Mouse (Mus musculus): ENCODE data around the gene Tmem79.
"Not testable (repeated sequence)": the region's sequence is repeated elsewhere in the genome, so short reads cannot be mapped to it uniquely, and the experiment has no call there.

Gene Tmem79

GRCm38 (mm10) chr3:88352907-88353306 is 17.0 kb upstream of the Tmem79 start:
- DNase-seq (ENCODE audit: low spot score) = no peak

GRCm38 (mm10) chr3:88350732-88351131 is 14.8 kb upstream of the Tmem79 start:
- no peak for DNase-seq (ENCODE audit: low spot score)

GRCm38 (mm10) chr3:88339006-88339405 is 3.1 kb upstream of the Tmem79 start:
- DNase-seq (ENCODE audit: low spot score) = no peak

GRCm38 (mm10) chr3:88338316-88338715 is 2.4 kb upstream of the Tmem79 start:
- no peak for DNase-seq (ENCODE audit: low spot score)

DNA sequence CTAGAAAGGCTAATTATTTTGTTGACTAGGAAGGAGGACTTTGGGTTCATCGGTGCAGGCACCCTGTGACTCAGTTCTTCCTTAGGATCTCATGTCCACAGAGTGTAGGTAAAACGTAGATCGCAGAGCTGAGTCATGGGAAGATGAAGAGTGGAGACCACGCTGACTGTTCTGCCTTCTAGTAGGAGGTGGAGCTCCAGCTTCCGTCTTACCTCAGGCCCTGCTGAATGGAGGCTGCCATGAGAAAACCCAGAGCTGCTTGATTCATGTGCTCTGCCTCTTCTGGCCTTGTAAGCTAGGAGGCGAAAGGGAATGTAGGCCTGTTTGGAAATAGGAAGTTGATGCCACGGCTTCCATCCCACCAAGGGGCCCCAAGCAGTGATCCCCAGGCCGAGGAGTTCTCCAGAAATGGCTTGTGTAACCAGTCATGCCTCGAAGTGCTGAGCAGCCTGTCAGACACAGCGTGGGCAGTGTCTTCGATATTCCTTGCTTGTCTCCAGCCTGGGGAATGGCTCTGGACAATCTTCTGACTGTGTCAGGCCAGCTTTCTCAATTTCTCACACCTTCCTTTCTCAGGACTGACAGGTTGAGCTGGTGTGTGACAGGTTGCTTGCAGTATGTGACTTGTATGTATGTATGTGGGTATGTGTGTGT is 1.5 kb upstream of the Tmem79 start:
- DNase-seq (ENCODE audit: low spot score) = peak; percentile 38

DNA sequence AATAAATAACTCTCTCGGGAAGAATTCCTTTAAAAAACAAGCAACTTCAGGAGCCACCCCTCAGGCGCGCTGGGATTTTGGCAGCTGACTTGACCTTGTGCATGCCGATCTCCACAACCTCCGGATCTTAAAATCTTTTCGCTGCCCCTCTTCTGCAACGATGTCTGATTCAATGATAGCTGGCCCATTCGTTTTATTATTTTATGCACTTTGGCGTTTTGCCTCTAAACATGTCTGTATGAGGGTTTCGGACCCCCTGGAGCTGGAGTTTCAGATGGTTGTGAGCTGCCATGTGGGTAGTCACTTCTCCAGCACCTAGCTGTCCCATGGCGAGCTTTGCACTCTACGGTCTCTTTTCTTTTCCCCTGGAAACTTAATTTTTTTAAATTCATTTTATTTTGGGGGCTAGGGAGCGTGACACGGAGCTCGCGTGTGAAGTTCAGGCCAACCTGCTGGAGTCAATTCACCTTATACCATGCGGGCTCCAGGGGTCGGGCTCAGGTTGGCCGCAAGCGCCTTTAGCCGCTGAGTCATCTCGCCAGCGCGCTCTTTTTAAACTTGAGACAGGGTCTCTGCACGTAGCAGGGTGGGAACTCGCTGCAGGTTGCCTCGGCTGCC is 403 bp downstream of the Tmem79 start:
- no peak for DNase-seq (ENCODE audit: low spot score)

- DNase-seq (ENCODE audit: low spot score) = no peak
Measured at GRCm38 (mm10) chr3:88334902-88335435, 979 bp downstream of the Tmem79 start.

- DNase-seq (ENCODE audit: low spot score) = peak; percentile 84
Measured at GRCm38 (mm10) chr3:88334029-88334658, 1.8 kb downstream of the Tmem79 start.

DNA sequence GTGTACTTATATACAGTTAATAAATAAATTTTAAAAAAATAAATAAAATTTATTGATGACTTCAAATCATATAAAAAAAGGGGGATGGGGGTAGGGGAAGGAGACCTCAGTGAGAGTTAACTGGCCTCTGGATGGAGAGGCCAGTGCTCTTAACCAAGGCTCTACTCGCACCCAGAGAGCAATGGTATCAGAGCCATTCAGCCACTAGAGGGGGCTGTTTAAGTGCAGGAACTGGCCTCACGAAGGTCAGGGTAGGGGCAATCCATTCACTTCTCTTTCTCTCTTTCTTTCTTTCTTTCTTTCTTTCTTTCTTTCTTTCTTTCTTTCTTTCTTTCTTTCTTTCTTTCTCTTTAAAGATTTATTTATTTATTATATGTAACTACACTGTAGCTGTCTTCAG is 4.7 kb downstream of the Tmem79 start:
- peak; percentile 21 for DNase-seq (ENCODE audit: low spot score)

DNA sequence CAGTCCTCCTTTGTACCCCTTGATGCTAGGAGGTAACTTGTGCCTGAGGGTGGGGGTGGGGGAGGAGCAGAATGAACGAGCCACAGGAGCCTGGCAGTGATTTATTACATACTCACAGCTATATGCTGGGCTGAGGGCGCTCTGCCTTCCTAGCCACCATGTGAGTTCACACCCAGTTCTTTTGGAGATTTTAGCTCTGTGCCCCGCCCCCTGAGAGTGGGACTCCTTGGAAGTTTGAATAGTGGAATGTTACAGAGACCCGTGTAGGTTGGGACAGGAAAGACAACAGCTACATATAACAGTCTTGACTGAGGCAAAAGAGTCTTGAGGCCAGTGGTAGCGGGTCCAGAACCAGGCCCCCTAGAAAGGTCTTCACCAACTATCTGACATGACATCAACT is 7.0 kb downstream of the Tmem79 start:
- no peak for DNase-seq (ENCODE audit: low spot score)

DNA sequence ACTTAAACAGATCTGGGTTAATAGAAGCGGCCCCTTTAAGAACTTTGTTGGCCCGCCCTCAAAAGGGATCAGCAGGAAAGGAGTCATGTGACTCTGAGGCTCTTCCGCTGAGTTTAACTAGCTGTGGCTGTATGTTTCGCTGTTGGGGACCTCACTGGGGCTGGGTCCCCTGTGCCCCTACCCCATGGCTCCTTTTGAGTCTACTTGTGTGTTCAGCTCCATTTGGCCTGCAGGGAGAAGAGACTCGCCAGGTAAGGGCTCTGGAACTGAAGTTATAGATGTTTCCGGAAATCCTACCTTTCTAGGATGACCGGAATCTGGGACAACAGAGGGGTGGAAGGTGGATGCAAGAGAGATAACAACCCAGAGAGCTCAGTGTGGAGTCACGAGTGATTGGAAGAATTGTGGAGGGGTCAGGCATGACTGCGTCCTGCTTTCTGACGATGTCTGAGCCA is 11.0 kb downstream of the Tmem79 start, which contains the start of gene Glmp:
Glmp (plus strand) TSS at position 73 of the 455 bp plus-strand sequence.
- peak; percentile 69 for DNase-seq (ENCODE audit: low spot score)

DNA sequence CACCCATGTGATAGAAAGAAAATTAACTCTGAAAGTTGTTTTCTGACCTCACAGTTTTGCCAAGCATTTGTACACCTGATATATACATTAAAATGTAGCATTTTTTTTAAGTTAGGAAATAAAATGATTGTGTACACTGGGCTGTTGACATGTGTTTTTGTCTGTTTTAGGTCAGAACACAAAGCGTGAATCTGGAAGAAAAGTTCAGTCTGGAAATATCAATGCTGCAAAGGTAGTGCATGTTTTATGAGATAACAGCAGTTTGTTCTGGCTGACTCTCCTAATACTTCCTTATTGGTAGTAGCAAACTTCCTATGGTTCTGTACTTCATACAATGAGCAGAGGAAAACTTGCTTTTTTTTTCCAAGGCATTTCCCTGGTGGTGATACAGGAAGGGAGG is 36.8 kb downstream of the Tmem79 start:
- DNase-seq (ENCODE audit: low spot score) = no peak

DNA sequence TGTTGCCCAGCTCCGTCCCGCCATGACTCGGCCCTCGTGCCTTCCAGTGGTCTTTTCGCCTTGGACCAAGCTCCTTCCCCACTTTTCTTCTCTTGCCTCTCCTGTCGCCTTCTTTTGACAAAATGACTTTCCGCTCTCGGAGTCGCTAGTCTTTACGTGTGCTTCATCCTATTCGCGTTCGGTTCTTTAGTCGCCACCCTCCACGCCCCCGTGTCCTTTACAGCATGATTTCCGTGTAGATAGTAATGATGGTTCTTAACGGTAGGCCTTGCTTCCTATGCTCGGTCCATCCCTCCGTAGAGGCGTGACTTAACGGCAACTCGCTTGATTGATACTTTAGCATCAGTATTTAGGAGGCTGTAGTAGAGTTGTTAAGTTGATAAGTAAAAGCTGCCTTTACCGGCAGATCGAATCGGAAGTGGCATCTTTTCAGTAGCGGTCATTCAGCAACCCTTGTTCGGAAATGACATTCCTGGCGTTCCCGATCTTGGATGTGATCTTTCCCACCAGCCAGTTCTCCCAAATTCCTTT is 38.6 kb downstream of the Tmem79 start:
- no peak for DNase-seq (ENCODE audit: low spot score)

- DNase-seq (ENCODE audit: low spot score) = peak; percentile 99
Measured at GRCm38 (mm10) chr3:88296561-88297318, 39.2 kb downstream of the Tmem79 start, which contains the start of the genes Tsacc and Cct3. TSS of gene Tsacc (minus strand) at chr3:88296999. TSS of gene Cct3 (plus strand) at chr3:88297116.

- DNase-seq (ENCODE audit: low spot score) = no peak
Measured at GRCm38 (mm10) chr3:88296110-88296560, 39.8 kb downstream of the Tmem79 start.

GRCm38 (mm10) chr3:88295272-88295671 is 40.7 kb downstream of the Tmem79 start:
- DNase-seq (ENCODE audit: low spot score) = not testable (repeated sequence)

- no peak for DNase-seq (ENCODE audit: low spot score)
Measured at GRCm38 (mm10) chr3:88291970-88292369, 44.0 kb downstream of the Tmem79 start.

DNA sequence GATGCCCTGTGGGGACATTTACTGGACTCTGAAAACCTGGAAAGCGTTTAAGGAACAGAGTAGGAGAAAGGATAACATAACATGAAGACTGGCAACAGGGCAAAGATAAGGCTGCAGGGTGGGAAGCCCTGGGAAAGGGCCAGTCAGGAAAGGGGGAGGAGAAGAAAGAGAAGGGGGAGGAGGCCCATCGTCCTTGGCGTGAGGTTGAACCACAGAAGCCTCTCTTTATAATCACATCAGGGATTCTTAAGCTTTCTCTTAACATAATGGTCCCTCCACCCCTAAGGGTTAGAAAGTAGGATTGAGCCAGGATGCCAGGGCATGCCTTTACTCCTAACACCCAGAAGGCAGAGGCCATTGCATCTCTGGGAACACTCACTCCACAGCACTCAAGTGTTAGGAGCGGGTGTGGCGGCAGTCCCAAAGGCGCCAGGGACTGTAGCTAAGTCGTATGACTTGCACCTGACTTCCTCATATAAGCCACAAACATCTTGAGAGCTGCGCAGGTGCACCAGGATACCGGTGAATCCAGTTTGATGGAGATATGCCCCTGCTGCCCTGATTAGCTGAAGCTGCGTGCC is 47.7 kb downstream of the Tmem79 start:
- DNase-seq (ENCODE audit: low spot score) = not testable (repeated sequence)

DNA sequence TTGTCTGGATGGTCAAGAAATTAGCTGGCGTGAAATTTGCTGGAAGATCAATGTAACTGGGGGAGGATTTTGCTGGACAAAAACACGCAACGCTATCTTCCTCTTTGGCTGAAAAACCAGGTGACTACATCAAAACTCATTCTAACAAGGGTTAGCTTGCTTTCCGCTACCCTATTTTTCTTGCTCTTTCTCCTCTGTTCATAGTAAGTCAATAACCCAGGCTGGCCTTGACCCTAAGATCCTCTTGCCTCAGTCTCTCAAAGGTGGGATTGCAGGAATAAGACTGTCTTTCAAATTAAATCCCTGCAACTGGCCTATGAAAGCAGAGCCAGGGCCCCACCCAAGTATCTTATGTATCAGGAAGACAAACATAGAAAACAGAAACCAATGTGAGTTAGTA is 48.8 kb downstream of the Tmem79 start, which contains the start of gene Gm38392:
Gm38392 (minus strand) TSS at position 101 of the 400 bp plus-strand sequence.
- no peak for DNase-seq (ENCODE audit: low spot score)

DNA sequence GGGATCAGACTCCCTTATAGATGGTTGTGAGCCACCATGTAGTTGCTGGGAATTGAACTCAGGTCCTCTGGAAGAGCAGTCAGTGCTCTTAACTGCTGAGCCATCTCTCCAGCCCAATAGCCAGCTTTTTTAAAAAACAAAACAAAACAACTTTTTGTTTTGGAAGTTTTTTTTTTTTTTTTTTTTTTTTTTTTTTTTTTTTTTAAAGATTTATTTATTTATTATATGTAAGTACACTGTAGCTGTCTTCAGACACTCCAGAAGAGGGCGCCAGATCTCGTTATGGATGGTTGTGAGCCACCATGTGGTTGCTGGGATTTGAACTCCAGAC is 50.4 kb downstream of the Tmem79 start:
- not testable (repeated sequence) for DNase-seq (ENCODE audit: low spot score)

DNA sequence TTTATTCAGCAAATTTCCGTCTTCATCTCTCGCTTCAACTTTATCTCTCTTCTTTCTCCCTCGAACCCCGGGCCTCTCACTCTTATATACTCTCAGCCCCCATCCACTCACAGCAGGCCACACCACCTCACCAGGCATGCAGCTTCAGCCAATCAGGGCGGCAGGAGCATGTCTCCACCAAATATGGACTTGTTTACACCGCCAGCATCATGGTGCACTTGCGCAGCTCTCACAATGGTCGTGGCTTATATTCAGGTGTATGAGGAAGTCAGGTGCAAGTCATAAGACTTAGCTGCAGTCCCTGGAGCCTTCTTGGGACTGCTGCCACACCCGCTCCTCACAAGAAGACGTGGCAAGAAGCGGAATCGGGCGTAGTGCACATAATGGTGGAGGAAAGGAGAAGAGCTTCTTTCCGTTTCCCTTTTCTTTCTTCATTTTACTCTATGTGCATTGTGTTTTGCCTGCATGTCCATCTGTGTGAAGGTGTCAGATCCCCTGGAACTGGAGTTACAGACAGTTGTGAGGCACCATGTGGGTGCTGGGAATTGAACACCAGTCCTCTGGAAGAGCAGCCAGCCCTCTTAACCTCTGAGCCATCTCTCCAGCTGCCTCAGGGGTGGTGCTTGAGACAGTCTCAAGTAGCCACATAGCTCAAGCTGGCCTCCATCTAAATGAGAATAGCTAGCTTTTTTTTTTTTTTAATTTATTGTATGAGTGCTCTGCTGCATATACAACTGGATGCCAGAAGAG is 51.0 kb downstream of the Tmem79 start:
- not testable (repeated sequence) for DNase-seq (ENCODE audit: low spot score)
